ENCODE assay signal across 8 mouse cellular contexts in the genomic region with DNA sequence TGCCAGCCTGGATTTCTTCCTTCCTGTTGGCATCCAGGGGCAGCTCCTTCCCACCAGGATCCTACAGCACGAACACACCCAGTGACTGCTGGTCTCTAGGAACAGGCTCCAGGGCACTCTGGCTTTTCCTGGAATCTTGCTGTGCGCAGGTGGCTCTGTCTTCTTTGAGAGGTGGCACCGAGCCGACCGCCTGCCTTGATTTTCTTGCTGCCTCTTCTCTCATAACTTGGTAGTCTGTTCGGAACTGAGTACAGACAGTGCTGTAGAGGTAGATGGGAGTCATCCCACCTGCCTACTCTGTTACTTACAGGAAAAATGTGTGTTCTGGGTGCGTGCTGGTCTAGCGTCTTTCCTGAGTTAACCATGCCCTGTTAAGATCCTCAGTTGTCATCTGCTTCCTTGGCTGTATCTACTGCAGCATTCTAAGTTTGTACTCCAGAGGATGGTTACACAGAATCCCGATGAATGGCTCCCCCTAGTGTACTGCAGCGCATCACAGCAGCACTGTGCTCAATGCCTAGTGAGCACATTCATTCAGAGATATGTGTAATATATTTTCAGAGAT. TPM values are rescaled to one million over a fixed set of nuclear protein-coding genes. Genes with fewer than 3 reads are reported as not detected.
A peak's percentile ranks its signal among the peaks of the same experiment; 100 is the strongest.
DNase-seq lines count a peak whose midpoint lies in the region; ATAC-seq lines count a peak whose summit lies in the region.

No protein-coding gene starts in this region.

- H3K4me3 ChIP-seq in liver, embryonic 15.5 days (replicated peaks) = no peak overlapping the region
- no peak overlapping the region for H3K4me3 ChIP-seq in neural tube, embryonic 12.5 days

- peaks cover 3% of the 10 kb centered on the region; the same call in 1 of the 2 replicates for H3K4me1 ChIP-seq in liver, embryonic 15.5 days (replicated peaks)
- H3K4me1 ChIP-seq in neural tube, embryonic 12.5 days = no peaks in the 10 kb centered on the region

- H3K27ac ChIP-seq in liver, embryonic 15.5 days (replicated peaks) = no peak overlapping the region
- no peak overlapping the region for H3K27ac ChIP-seq in neural tube, embryonic 12.5 days

- no peak overlapping the region for H3K9ac ChIP-seq in liver, embryonic 15.5 days
- no peak overlapping the region for H3K9ac ChIP-seq in neural tube, embryonic 12.5 days

- no peaks in the 10 kb centered on the region for H3K27me3 ChIP-seq in liver, embryonic 15.5 days
- H3K27me3 ChIP-seq in neural tube, embryonic 12.5 days (replicated peaks) = no peaks in the 10 kb centered on the region

- no peaks in the 10 kb centered on the region for H3K36me3 ChIP-seq in liver, embryonic 15.5 days (replicated peaks)
- no peaks in the 10 kb centered on the region for H3K36me3 ChIP-seq in neural tube, embryonic 12.5 days

- ATAC-seq in liver, embryonic 15.5 days (ENCODE audit: insufficient read depth) = peak; percentile 37; the same call in 1 of the 2 replicates
- peak; percentile 70; the same call in 1 of the 2 replicates for ATAC-seq in neural tube, embryonic 12.5 days (ENCODE audit: low FRiP score, low read depth)

- peak; percentile 38 to 63 for DNase-seq in CD8-positive naive resting alpha-beta T cell, adult 2 months (ENCODE audit: low read depth in 2 of 2, low spot score in 2 of 2)
- peak; percentile 64 for DNase-seq in ZHBTc4 (ENCODE audit: low read depth, low spot score)
- DNase-seq in embryo, embryonic 11 days = peak; percentile 73
- DNase-seq in gastrocnemius, postnatal 4 days (ENCODE audit: low spot score in 2 of 2) = peak; percentile 35 to 58
- DNase-seq in kidney, postnatal 36 days = peak; percentile 38 to 81
- peak; percentile 38 to 45 for DNase-seq in thymus, postnatal 36 days

- H3K9me3 ChIP-seq in liver, embryonic 15.5 days (replicated peaks) = no peaks in the 10 kb centered on the region
- no peaks in the 10 kb centered on the region for H3K9me3 ChIP-seq in neural tube, embryonic 12.5 days

- WGBS in liver, embryonic 15.5 days (ENCODE audit: insufficient replicate concordance) = 45% methylated on average over 10 of the region's 10 CpGs
- 61% methylated on average over 10 of the region's 10 CpGs for WGBS in neural tube, embryonic 12.5 days

- H3K4me2 ChIP-seq in liver, embryonic 15.5 days = no peak overlapping the region
- no peak overlapping the region for H3K4me2 ChIP-seq in neural tube, embryonic 12.5 days (replicated peaks)

RNA-seq across cellular contexts. Expression of a gene that starts 13.7 kb away (rescaled TPM):
- 10 to 100 TPM; 27.1 to 27.4 TPM for total RNA-seq in gastrocnemius, postnatal 4 days (2021)
- polyA plus RNA-seq in liver, embryonic 15.5 days (2015; fragmentation: Nextera tagmentation; extraction: Ambion mirVana) = 12.3 and 13.4 TPM in 2 replicates
- 18.1 and 20.8 TPM in 2 replicates for polyA plus RNA-seq in neural tube, embryonic 12.5 days (2016; fragmentation: Nextera tagmentation; extraction: Ambion mirVana)
